Mouse (Mus musculus) intestine, postnatal 0 days (tissue): ENCODE data around the gene Larp1. TPM values are rescaled to one million over a fixed set of nuclear protein-coding genes. Genes with fewer than 3 reads are reported as not detected.
A peak's percentile ranks its signal among the peaks of the same experiment; 100 is the strongest.

Experiments used
- ATAC-seq: fragments of 200-750 bp; cut with Nextera tagmentation; 2 replicates; pipeline ENCODE4 v1.8.0; 2017; ENCODE audit warnings: mild to moderate bottlenecking, moderate TSS enrichment, moderate library complexity
- H3K27ac ChIP-seq: fragments of 300-500 bp; sonication (generic); 2 replicates; pipeline ENCODE4 v1.5.1; 2014; ENCODE audit warnings: mild to moderate bottlenecking, low read depth, low read length, moderate library complexity
- H3K27me3 ChIP-seq: fragments of 300-500 bp; sonication (generic); replicated peaks from 2 replicates; pipeline ENCODE4 v1.6.1; 2014; ENCODE audit warnings: low read length, mixed read lengths; ENCODE audit not compliant: control insufficient read depth, insufficient read depth
- H3K36me3 ChIP-seq: fragments of 300-500 bp; sonication (generic); 2 replicates; pipeline ENCODE4 v1.6.1; 2014; ENCODE audit warnings: mild to moderate bottlenecking, moderate library complexity; ENCODE audit not compliant: control insufficient read depth, insufficient read depth
- H3K4me1 ChIP-seq: fragments of 300-500 bp; sonication (generic); replicated peaks from 2 replicates; pipeline ENCODE4 v1.6.1; 2014; ENCODE audit warnings: antibody characterized with exemption, low read length, mixed read lengths; ENCODE audit not compliant: control insufficient read depth, insufficient read depth
- H3K4me2 ChIP-seq: fragments of 300-500 bp; sonication (generic); replicated peaks from 2 replicates; pipeline ENCODE4 v1.6.1; 2014; ENCODE audit warnings: low read depth, mild to moderate bottlenecking, moderate library complexity
- H3K4me3 ChIP-seq: fragments of 300-500 bp; sonication (generic); 2 replicates; pipeline ENCODE4 v1.5.1; 2014; ENCODE audit warnings: low read depth, low read length
- H3K9ac ChIP-seq: fragments of 300-500 bp; sonication (generic); 2 replicates; pipeline ENCODE4 v1.6.1; 2014; ENCODE audit warnings: mild to moderate bottlenecking, low read depth, low read length
- H3K9me3 ChIP-seq: fragments of 300-500 bp; sonication (generic); 2 replicates; pipeline ENCODE4 v1.6.1; 2016; ENCODE audit warnings: mixed run types; ENCODE audit not compliant: control insufficient read depth
- CTCF ChIP-seq: sonication (generic); IDR thresholded peaks from 2 replicates; pipeline ENCODE4 v1.5.1; 2016; ENCODE audit warnings: low read depth, mild to moderate bottlenecking, control low read depth, antibody characterized with exemption, moderate library complexity
- WGBS: fragments of 180-500 bp; shearing (Covaris S2); extraction: QIAGEN DNeasy Blood & Tissue Kit; methylation state at CpG from one replicate; pipeline ENCODE4 v1.1.7; 2014; 5-methylcytosine and 5-hydroxymethylcytosine counted together
- polyA plus RNA-seq: library from polyadenylated mRNA; unstranded; fragments of >200 nt; fragmentation: Nextera tagmentation; extraction: Ambion mirVana; gene quantifications from 2 replicates; pipeline ENCODE4 v1.2.1, GENCODE M21; 2015

The Larp1 gene
- polyA plus RNA-seq, 1 experiment from 2014 or later = 9.6 TPM

DNA sequence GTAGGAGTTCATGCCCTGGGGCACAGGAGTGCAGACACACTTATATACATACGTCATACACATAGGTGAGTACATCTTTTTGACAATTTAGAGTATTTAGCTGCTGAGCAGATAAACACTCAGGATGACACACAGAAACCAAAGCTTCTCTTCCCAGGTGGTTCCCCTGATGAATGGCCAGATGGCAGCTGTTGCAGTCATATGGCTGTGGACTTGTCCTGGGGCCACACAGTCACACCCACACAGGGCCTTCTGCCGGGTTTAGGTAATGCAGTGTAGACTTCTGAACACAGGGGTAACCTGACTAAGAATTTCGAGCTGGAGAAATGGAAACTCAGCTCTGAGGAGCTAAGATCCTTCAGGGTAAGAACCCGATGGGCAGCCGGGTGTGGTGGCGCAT, 72.9 kb downstream of the Larp1 start:
- 86% methylated on average over 6 of the region's 6 CpGs for WGBS
- ATAC-seq = no peak

DNA sequence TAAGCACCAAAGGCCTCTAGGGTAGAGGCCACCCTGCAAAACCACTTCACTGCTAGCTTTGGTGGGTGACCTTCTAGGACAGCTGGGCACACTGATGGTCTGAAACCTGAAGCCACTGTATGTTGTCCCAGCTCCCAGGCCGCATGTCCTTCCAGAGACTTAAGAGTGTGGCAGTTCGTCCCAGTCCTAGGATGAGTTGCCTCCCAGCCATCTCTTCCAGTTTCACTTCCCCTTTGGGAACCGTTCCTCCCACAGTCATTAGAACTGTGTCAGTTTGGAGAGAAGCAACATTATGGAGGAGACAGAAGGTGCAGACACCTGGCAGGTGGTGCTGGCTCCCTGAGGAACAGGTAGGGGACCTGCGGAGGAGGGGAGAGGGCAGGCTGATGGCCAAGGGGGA, 83.7 kb downstream of the Larp1 start:
- H3K9me3 ChIP-seq = no peaks in the 10 kb centered on the region
- H3K4me1 ChIP-seq = no peaks in the 10 kb centered on the region
- no peak overlapping the region for H3K27ac ChIP-seq
- 47% methylated on average over 4 of the region's 4 CpGs for WGBS
- TF ChIP-seq CTCF = no peak
- no peak overlapping the region for H3K9ac ChIP-seq
- no peaks in the 10 kb centered on the region for H3K27me3 ChIP-seq
- H3K4me3 ChIP-seq = peak overlapping the region; percentile 16; the same call in 1 of the 2 replicates
- ATAC-seq = no peak
- H3K36me3 ChIP-seq = no peaks in the 10 kb centered on the region
- peak overlapping the region; percentile 60 for H3K4me2 ChIP-seq

More for the DNA sequence above, 72.9 kb downstream of the Larp1 start:
- TF ChIP-seq CTCF = no peak
- no peak overlapping the region for H3K4me2 ChIP-seq
- no peaks in the 10 kb centered on the region for H3K9me3 ChIP-seq
- no peak overlapping the region for H3K27ac ChIP-seq
- no peaks in the 10 kb centered on the region for H3K36me3 ChIP-seq
- no peaks in the 10 kb centered on the region for H3K4me1 ChIP-seq
- H3K4me3 ChIP-seq = no peak overlapping the region
- H3K27me3 ChIP-seq = no peaks in the 10 kb centered on the region
- H3K9ac ChIP-seq = no peak overlapping the region

DNA sequence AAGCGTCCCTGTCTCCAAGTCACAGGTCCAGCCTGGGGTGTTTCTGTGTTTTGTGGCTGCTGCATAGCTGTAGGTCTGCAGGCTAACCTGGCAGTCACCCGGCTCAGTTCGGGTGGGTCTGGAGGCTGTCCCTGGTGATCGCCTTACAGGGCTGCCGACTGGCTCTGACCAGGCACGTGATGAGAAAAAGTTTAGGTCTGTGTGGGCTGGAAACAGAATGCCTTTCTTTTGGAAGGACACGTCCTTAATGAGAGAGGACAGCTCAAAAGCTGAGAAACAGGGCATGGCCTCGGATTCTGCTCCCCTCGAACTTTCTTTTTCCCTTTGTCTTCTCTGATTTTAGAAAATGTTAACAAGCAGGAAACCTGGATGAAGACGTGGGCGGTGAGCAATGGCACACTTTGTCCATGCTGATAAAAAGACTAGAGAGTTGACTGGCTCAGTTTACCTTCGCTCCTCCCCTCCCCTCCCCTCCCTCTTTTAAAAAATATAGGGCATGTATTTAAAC, 84.2 kb downstream of the Larp1 start, which contains the start of gene Gm12248:
Gene Gm12248, minus strand, starts transcription at position 114 of the 508 bp plus-strand sequence.
- no peaks in the 10 kb centered on the region for H3K27me3 ChIP-seq
- no peaks in the 10 kb centered on the region for H3K9me3 ChIP-seq
- H3K4me2 ChIP-seq = peak within 1 kb of the TSS; percentile 60
- no peak for TF ChIP-seq CTCF
- WGBS = 23% methylated on average over 12 of the region's 12 CpGs
- ATAC-seq = peak; percentile 50; the same call in 1 of the 2 replicates
- no peaks in the 10 kb centered on the region for H3K4me1 ChIP-seq
- no peaks in the 10 kb centered on the region for H3K36me3 ChIP-seq
- peak within 1 kb of the TSS; percentile 16; the same call in 1 of the 2 replicates for H3K4me3 ChIP-seq
- H3K9ac ChIP-seq = no peak within 1 kb of the TSS
- H3K27ac ChIP-seq = no peak within 1 kb of the TSS

DNA sequence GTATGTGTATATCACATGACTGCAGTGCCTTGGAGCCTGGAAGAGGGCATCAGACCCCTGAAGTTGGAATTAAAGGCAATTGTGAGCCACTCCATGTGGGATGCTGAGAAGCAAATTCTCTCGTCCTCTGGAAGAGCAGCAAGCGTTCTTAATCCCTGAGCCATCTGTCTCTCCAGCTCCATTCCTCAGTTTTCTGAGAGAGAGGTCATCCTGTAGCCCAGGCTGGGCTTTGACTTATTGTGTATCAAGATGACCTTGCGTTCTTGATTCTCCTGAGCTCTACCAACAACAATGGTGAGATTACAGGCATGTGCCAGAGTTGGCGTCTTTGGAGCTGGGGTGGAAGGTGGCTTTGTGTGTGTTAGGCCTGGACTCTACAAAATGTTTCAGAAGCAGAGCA, 85.9 kb downstream of the Larp1 start:
- H3K9ac ChIP-seq = no peak overlapping the region
- WGBS = 93% methylated on average over 4 of the region's 4 CpGs
- no peak overlapping the region for H3K27ac ChIP-seq
- no peaks in the 10 kb centered on the region for H3K27me3 ChIP-seq
- H3K4me1 ChIP-seq = no peaks in the 10 kb centered on the region
- H3K4me3 ChIP-seq = no peak overlapping the region
- no peaks in the 10 kb centered on the region for H3K36me3 ChIP-seq
- TF ChIP-seq CTCF = no peak
- H3K9me3 ChIP-seq = no peaks in the 10 kb centered on the region
- no peak for ATAC-seq
- no peak overlapping the region for H3K4me2 ChIP-seq

DNA sequence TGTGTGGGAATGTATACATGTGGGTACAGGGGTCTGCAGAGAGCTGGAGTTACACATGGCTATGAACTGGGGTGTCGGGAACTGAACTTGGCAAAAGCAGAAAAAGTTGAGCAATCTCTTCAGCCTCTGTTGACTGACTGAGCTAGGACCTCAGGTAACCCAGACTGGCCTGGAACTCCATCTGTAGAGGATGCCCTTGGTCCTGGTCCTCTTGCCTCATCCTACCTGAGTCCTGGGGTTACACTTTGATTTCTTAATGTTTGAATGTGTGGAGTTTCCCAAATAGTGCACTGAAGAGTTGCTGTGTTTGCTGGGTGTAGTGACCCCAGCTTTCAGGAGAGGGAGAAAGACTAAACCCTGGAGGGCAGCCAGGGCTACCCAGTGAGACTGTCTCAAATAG, 86.7 kb downstream of the Larp1 start:
- 73% methylated on average over 1 of the region's 1 CpGs for WGBS

DNA sequence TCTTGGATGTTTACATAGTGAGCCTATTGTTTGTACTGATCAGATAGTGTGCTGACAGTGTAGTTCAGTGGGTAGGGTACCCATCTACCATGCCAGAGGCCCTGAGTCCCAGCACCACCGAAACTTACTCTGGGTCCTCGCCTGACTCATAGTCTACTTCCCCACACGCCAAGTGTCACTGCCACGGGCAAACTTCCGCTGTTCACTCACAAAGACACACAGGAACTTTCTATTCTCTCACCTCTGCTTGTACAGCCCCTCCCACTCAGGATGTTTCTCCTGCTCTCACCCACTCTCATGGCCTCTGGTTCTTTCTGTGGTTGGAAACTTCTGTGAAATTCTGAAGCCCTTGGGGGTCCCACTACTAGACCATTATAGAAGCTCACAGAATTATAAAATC, 87.3 kb downstream of the Larp1 start:
- 40% methylated on average over 5 of the region's 5 CpGs for WGBS
- H3K27ac ChIP-seq = no peak overlapping the region
- no peak for ATAC-seq
- H3K4me1 ChIP-seq = no peaks in the 10 kb centered on the region
- no peak overlapping the region for H3K4me3 ChIP-seq
- H3K4me2 ChIP-seq = no peak overlapping the region
- no peaks in the 10 kb centered on the region for H3K27me3 ChIP-seq
- H3K36me3 ChIP-seq = no peaks in the 10 kb centered on the region
- TF ChIP-seq CTCF = no peak
- H3K9ac ChIP-seq = no peak overlapping the region
- no peaks in the 10 kb centered on the region for H3K9me3 ChIP-seq

More for the DNA sequence above, 86.7 kb downstream of the Larp1 start:
- Histone ChIP-seq H3K27ac (no peak overlapping the region), H3K9me3 (no peaks in the 10 kb centered on the region), H3K4me2 (no peak overlapping the region), H3K4me3 (no peak overlapping the region), H3K9ac (no peak overlapping the region), H3K27me3 (no peaks in the 10 kb centered on the region), H3K36me3 (no peaks in the 10 kb centered on the region), H3K4me1 (no peaks in the 10 kb centered on the region)
- no peak for TF ChIP-seq CTCF
- ATAC-seq = no peak
